Mouse (Mus musculus) retina, postnatal 1 day (tissue): ENCODE measurements around the gene Tmem50b.
"Not testable (repeated sequence)": the region's sequence is repeated elsewhere in the genome, so short reads cannot be mapped to it uniquely, and the experiment has no call there.

Source experiments
- DNase-seq: peaks from one replicate; pipeline ENCODE4 v3.0.0-alpha.2; 2012

Tmem50b gene

DNA sequence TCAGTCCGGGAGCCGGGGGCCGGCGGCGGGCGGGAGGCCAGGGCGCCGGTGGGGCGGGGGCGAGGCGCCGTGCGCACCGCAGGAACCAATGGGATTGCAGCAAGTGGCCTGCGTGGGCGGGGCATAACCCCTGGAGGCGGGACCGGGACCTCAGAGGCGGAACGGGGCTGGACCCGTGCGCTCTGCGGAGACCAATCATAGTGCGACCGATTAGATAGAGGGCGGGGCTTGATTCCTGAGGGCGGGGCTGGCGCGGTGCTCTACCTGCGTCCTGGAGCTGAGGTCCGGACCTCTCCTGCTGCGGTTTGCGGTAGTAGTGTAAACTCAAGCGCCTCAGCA lies at the start of gene Tmem50b:
TSS of gene Tmem50b (minus strand) at position 129 of the 339 bp plus-strand sequence.
- DNase-seq, result peak; percentile 98

DNA sequence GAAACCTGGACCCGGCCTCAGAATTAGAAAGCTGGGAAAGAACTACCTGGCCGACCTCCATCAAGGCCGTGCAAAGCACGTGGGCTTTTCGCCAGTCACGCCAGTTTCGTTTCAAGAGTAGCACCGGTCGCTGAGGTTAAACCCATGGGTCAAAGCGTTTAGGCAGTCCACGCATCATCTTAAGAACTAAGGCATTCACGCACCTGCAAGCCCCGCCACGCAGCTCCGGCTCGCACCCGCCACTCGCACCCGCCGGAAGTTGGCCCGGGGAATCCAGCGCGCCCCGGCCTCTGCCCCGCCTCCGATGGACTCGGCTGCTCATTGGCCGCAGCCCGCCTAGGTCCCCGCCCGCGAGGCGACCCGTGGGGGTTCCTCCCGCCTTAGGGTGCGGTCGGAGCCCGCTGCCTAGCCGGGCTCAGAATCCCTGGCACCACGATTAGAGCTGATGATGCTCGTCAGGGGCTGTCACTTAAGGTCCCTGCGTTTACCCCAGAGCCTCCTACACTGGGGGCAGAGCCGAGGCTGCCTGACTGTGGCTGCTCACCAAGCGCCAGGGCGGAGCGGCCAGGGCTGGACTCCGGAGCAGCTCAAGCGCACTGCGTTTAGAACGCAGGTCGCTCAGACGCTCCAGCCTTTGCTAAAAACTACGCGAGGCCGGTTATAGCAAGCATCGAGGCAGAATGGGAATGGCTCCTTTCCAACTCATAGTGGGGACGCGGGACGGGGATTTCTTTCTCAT lies 49.2 kb upstream of the Tmem50b start, which contains the start of gene Gart:
TSS of gene Gart (minus strand) at position 272 of the 739 bp plus-strand sequence.
- peak; percentile 94 for DNase-seq

DNA sequence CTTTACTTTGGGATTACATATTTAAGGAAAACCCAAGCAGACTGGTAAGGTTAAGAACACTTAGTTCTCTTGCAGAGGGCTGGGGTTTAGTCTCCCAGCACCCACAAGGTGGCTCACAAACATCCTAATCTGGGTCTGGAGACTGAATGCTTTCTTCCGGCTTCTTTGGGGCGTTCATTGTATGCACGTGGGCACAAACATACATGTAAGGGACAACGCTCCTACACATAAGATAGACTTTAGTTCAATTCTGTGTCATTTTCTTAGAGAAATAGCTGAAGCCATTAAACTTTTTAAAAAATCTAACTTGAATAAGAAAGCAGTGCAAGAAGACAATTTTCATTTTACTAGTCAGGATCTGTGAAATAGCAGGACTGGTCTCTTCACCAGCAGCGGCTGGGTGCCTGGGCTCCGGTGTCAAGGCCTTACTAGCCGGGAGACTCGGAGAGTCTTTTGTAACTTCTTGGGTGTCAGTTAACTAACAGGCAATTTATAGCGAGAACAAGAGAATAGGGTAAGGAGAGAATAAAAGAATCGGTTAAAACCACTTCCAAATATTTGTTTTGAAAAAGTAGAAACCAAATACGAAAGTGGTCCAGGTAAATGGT lies 48.5 kb upstream of the Tmem50b start:
- DNase-seq, result peak; percentile 24

DNA sequence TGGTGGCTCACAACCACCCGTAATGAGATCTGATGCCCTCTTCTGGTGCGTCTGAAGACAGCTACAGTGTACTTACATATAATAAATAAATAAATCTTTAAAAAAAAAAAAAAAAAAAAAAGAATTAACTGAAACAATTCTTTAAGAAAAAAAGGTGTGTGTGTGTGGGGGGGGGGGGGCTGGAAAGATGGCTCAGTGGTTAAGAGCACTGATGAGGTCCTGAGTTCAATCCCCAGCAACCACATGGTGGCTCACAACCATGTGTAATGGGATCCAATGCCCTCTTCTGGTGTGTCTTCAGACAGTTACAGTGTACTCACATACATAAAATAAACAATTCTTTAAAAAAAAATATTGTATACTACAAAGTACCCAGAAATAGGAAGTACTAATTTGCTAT lies 47.8 kb upstream of the Tmem50b start:
- DNase-seq, result not testable (repeated sequence)

DNA sequence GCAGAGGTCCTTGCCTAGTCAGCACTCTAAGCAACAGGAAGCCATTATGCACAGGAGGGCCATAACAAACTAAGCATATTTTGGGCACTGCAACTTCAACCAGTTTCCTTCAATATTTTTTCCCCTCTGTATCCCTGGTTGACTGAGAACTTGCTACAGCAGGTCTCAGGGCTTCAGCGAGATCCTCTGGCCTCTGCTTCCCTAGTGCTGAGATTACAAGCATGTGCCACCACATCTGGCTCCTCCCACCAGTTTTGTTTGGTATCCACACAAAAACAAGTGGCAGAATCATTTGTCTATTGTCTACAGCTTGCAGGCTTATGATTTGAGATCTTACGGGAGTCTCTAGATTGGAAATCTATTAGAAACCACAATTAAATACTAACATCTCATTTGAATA lies 47.3 kb upstream of the Tmem50b start:
- no peak for DNase-seq

DNA sequence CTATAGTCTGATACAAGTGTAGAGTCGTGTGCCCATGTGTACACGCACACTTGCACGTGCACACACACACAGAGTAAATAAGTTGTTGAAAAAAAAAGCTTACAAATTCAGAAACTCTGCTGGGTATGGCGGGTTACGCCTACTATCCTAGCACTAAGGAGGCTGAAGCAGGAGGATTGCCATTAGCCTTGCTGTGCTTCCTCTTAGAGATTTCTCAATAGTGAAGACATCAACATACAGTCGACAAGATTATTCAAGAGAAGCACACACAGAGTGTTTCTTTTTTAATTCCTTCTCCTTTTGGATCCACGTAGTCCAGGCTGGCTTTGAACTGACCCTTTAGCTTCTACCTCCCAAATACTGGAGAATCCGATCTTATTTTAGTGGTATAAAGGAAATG lies 42.6 kb upstream of the Tmem50b start:
- DNase-seq, result no peak

DNA sequence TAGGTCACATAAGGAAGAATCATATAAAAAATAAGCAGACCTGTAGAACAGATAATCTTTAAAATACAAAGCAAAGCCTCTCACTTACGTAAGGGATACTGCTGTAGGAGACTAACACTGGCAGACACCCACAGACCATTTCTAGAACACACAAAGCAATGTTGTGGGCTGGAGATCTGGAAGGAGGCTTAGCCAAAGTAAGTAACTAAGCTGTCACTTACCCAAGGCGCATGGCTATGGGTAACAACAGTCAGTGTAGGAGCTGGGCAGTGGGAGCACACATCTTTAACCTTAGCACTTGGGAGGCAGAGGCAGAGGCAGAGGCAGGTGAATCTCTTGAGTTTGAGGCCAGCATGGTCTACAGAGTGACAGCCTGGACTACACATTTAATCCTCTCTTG lies 42.0 kb upstream of the Tmem50b start:
- no peak for DNase-seq

DNA sequence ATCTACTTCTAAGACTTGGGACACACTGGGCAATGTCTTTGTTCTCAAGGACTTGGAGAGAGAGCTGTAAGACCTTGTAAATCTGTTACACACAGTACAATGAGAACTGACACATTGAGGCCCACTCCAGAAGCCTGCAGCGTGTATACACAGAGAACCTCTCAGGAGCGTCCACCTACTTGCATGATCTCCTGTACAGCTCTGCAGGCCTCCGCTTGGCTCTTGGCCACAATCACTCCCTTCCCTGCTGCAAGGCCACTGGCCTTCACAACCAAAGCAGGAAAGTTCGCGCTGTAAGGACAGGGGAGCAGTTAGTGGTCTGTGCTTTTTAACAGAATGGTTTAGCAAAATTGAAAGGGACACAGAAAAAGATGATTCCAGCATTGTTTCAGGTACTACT lies 41.6 kb upstream of the Tmem50b start:
- no peak for DNase-seq

DNA sequence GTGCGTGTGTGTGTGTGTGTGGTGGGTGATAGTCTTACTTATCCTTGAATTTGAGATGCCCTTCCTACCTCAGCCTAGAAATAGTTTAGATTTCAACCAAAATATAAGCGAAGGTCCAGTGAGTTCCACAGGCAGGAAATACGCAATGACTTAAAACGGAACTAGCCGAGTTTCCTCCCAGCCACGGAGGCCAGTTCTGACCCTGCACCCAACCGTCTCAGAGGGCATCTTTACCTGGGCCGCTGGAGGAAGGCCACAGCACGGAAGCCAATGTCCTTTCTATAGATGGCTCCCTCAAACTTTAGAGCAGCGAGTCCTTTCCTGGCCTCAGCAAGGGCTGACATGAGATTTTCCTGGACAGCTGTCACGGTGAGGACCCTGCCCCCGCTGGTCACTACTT lies 36.0 kb upstream of the Tmem50b start:
- no peak for DNase-seq

DNA sequence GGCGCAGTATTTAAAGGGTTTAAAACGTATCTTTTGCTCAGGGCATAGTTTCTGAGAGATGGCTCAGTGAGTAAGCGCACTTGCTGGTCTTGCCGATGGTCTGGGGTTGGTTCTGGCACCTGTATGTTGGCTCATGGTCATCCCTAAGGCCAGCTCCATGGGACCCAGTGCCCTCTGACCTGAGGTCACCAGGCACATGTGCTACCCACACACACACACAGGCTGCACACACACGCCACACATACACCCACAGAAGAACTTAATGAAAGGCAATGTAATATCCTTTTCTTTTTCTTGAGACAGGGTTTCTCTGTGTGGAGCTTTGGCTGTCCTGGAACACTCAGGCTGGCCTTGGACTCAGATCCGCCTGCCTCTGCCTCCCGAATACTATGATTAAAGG lies 35.3 kb upstream of the Tmem50b start:
- DNase-seq, result no peak

DNA sequence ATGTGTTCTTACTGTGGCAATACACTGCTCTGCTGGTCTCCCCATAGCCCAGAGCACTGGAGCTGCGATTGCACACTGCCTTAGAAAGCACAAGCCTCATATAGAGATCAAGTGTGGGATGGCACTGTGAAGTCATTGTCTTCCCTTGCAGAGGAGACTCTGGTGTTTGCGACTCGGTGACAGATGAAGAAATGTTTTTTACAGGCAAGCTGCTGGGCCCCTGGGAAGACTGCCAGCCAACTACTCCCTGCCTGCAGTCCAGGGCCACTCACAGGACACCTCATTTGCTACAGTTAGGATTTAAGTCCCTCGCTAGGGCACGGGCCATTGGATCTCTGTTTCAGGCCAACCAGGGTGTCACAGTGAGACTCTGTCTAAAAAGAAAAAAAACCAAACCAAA lies 34.8 kb upstream of the Tmem50b start:
- no peak for DNase-seq

DNA sequence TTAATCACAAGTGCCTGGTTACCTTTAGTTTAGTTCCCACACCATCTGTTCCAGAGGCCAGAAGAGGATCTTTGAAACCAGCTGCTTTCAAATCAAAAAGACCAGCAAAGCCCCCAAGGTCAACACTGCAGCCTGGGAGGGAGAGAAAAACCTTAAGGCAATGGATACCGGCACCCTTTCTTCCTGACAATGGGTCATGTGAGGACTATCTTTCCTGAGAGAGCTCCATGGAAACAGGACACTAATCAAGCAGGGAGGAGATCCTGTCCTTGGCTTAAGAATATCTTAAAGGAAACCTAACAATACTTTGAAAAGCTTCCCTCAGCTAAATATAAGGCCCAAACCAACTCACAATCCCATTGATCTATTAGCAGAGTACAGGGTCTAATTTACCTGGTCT lies 33.0 kb upstream of the Tmem50b start:
- no peak for DNase-seq

DNA sequence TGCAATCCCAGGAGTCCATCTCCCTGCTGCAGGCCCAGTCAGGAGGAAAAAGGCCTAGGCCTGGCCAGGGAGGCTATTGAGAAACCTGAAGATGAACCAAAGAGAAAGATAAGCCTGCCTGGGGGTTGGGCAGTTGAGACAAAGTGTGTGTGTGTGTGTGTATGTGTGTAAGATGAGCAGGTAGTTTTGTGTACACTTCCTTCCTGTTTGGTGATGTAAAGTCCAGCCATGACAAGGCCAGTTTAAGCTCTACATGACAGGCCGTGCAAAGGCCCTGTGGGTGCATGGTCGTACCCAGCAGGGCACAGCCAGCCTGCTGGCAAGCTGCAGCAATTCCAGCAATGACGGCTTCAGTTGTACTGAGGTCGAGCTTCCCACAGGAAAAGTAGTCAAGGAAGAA lies 32.1 kb upstream of the Tmem50b start:
- no peak for DNase-seq

DNA sequence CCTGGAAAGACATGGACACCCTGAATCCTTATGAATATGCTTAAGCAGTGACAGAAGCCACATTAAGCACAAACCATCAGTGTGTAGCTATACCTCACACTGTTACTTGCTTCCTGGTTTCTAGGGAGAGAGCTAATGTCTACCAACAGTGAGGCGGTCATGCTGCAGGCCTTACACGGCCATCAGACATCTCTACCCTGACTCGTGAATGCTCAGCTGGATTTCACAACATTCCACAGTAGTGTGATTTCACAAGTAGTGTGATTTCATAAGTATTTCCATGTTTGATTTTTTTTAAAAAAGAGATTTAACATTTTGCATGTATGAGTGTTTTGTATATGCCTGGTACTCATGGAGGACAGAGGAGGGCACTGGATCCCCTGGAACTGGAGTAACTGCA lies 31.1 kb upstream of the Tmem50b start:
- DNase-seq, result no peak

DNA sequence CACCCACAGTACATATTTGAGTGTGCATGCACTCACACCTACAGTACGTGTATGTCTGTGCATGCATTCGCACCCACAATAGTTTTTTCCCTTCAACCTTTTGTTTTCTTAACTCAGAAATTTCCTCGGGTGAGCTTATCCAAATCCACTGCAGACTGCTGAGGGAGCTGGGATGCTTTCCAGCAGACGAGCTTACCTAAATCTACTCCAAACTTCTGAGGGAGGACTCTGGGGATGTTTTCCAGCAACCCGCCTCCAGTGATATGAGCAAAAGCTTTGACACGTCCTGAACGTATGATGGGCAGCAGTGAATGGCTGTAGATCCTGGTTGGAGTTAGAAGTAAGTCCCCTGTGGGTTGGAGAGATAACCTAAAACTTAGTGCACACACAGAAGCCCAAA lies 30.2 kb upstream of the Tmem50b start:
- DNase-seq, result no peak

DNA sequence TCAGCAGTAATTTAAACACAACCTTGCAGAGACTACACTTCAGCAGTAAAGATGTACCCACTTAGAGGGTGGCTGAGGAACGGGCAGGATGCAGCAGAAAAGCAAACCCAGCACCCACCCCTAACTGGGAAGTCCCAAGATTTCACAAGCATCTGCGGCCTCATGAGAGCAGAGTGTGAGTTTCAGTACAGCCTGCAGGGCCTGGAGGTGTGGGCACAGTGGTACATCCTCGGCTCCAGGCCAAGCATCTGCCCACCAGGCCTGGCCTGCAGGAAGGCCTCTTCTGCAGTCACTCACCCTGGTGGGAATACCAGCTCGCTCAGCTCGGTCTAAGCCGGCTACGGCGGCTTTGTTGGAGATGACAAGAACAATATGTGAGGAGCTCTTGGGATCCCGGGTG lies 25.5 kb upstream of the Tmem50b start:
- no peak for DNase-seq

DNA sequence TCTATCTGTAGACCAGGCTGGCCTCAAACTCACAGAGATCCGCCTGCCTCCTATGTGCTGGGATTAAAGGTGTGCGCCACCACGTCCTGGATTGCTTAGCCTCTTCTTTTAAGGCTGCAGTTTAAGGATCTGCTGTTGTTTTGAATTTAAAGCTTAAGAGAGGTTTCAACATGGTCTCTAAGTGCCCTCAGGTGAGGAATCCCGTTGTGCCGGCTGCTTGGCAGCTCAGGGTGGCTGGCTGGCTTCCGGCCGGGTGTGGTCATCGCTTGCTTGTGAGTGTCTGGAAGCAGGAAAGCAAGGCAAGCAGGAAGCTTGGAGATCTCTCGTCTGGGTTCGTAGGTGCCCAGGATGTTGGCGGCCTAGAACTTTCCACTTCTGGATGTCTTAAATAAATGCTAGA lies 23.4 kb upstream of the Tmem50b start:
- DNase-seq, result no peak

DNA sequence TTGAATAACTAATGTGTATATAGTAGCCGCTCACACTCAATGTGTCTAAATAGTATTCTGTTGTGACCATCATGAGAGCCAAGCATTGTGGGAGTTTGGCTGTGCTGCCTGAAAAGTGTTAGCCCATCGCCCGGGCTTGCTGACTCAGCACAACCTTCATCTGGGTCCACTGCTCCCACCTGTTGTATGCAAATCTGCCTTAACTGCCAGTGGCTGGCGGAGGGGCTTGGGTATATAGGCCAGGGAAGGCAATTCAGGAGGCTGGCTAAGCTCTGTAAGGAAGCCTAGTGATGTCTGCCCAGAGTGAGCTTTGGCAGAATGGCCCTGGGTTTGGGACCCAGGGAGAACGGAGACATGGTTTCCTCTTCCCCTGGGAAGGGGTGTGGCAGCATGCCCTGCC lies 22.6 kb upstream of the Tmem50b start:
- DNase-seq, result no peak

DNA sequence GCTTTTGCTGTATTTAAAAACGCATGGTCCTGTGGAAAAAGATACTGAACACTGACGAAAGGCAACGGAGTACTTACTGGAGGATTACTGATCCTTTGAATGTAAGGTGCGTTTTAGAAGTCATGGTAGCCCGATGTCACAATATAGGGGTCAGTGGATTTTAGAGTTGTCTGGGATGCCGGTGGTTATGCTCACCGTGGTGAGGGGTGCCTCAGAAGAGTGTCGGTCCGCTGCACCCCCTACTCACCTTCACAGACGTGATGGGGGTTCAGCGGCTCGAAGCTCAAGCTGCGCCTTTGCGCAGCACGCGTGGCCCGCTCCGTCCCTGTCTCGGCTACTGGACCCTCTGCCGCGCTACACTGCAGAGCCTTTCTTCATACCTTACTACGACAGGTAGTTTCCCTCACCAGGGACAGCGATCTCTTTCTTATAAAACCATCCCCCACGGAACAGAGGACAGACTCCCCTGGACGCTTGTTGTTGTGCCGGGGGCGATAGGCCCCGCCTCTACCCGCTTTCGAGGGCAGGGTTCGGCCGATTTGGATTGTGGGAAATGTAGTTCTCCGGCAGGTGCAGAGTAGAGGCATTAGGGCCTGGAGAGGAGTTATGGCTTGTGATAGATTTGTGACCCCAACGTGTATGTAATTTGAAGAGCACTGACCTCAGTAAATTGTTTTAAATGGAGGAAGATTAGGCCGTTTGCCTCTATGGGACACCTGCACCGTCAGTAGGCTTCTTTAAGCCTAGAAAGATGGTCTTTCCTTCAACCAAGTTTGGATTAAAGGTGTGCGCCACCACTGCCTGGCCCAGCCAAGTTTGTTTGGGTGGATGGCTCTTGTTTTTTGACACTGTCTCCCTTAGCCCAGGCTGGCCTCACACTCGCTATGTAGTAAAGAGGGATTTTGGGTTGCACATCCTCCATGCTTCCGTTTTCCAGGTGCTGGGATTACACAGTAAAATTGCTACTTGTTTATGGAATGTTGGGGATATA lies 21.2 kb upstream of the Tmem50b start, which contains the start of gene Dnajc28:
TSS of gene Dnajc28 (minus strand) at position 516 of the 991 bp plus-strand sequence.
- DNase-seq, result peak; percentile 89

DNA sequence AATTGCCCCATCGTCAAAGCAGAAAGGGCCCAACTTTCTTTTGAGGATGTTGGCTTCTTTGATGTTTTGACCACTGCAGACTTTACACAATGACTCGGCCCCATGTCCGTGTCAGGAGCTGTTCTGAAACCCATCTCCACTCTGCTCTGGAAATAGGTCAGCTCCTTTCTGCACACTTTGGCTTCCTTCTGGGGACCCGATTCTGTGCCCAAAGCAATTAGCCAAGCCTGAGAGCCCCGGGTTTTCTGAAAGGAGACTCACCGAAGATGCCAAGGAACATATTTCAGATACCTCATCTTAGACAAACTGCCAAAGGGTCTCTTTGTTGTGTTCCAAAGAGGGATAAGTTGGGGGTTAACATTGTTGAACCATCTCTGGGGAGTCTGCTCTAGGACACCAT lies 17.0 kb upstream of the Tmem50b start:
- no peak for DNase-seq

DNA sequence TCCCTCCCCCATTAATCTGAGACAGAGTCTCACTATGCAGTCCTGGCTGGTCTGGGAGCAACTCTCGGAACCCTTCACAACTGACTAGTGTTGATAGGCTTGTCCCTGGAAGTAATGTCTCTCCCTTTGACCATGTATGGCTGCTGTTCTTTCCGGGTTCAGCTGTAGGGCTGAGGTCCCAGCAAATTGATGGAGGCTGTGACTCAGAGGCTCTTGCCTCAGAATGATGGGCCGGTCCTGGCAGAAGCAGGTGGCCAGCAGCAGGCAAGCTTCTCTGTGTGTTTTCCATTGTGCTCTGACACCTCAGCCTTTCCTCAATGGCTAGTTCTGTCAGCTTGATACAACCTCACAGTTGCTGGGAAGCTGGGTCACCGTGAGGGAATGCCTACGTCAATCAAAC lies 14.9 kb upstream of the Tmem50b start:
- peak; percentile 20 for DNase-seq

DNA sequence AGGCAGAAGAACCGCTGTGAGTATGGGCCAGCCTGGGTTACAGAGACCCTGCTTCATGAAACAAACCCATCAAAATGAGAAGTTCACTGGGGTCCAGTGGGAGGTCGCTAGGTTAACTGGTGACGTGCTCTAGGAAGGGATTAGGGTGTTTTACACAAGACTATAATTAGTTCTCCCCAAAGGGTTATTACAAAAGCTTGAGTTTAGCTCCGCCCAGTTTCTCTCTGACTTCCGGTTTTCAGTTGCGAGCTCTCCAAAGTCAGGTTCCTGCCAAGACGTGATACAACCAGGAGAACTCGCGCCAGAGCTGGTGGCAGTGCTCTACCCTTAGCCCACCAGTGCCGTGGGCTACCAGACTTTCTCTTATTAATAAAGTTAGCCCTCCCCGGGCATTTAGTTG lies 13.6 kb upstream of the Tmem50b start:
- DNase-seq, result no peak

DNA sequence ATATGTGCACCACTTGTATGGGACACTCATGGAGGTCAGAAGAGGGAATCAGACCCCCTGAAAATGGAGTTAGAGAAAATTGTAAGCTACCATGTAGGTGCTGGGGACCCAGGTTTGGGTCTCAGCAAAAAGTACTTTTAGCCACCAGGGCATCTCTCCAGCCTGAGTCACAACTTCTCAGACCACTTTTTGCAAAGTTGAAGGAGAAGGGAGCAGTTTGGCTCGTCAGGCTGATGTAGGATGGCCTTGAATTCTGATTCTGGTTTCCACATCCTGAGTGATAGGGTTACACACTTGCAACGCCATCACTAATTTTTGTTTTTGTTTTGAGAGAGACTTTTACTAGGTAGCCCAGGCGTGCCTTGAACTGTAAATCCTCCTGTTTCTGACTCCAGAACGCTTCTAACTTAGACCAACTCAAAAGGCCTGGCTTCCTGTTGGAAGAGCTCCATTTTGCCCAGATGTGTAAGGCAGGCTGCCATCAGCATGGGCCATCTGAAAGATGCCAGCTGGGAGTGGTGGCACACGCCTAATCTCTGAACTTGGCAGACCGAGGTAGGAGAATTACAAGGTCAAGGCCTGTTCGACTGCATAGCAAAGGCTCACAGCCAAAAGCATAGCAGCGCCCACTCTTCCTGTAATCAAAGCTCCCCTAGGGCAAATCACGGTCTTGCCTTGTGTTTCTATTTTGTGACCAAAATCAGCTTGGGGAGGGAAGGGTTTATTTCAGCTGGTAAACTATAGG lies 12.1 kb upstream of the Tmem50b start:
- DNase-seq, result no peak
